Mouse (Mus musculus) hindbrain, embryonic 11.5 days (tissue): Measurements from ENCODE around the gene Dis3. TPM values are rescaled to one million over a fixed set of nuclear protein-coding genes. Genes with fewer than 3 reads are reported as not detected.
A peak's percentile ranks its signal among the peaks of the same experiment; 100 is the strongest.
"Not testable (repeated sequence)": the region's sequence is repeated elsewhere in the genome, so short reads cannot be mapped to it uniquely, and the experiment has no call there.

ENCODE experiments used
- ATAC-seq: fragments of 200-750 bp; cut with Nextera tagmentation; 2 replicates; pipeline ENCODE4 v1.8.0; 2017; ENCODE audit warnings: mild to moderate bottlenecking, moderate TSS enrichment, moderate library complexity; ENCODE audit not compliant: low FRiP score
- DNase-seq: peaks from one replicate; pipeline ENCODE4 v3.0.0-alpha.2; 2015; ENCODE audit warnings: low spot score
- H3K27ac ChIP-seq: fragments of 300-500 bp; sonication (generic); 2 replicates; pipeline ENCODE4 v1.5.1; 2014; ENCODE audit warnings: mild to moderate bottlenecking, low read depth, low read length
- H3K27me3 ChIP-seq: fragments of 300-500 bp; sonication (generic); 2 replicates; pipeline ENCODE4 v1.6.1; 2014; ENCODE audit warnings: mild to moderate bottlenecking, low read length, moderate library complexity, mixed read lengths; ENCODE audit not compliant: control insufficient read depth, insufficient read depth
- H3K36me3 ChIP-seq: fragments of 300-500 bp; sonication (generic); 2 replicates; pipeline ENCODE4 v1.6.1; 2014; ENCODE audit warnings: mild to moderate bottlenecking, low read length, moderate library complexity, mixed read lengths; ENCODE audit not compliant: control insufficient read depth, insufficient read depth
- H3K4me1 ChIP-seq: fragments of 300-500 bp; sonication (generic); replicated peaks from 2 replicates; pipeline ENCODE4 v1.6.1; 2014; ENCODE audit warnings: low read length, mixed read lengths; ENCODE audit not compliant: control insufficient read depth, insufficient read depth
- H3K4me2 ChIP-seq: fragments of 300-500 bp; sonication (generic); replicated peaks from 2 replicates; pipeline ENCODE4 v1.6.1; 2014; ENCODE audit warnings: mild to moderate bottlenecking, low read depth, low read length
- H3K4me3 ChIP-seq: fragments of 300-500 bp; sonication (generic); 2 replicates; pipeline ENCODE4 v1.5.1; 2014; ENCODE audit warnings: low read depth, low read length
- H3K9ac ChIP-seq: fragments of 300-500 bp; sonication (generic); 2 replicates; pipeline ENCODE4 v1.6.1; 2014; ENCODE audit warnings: low read depth, low read length
- H3K9me3 ChIP-seq: fragments of 300-500 bp; sonication (generic); 2 replicates; pipeline ENCODE4 v1.6.1; 2016; ENCODE audit warnings: low read length; ENCODE audit not compliant: control insufficient read depth
- WGBS: fragments of 180-500 bp; shearing (Covaris S2); extraction: QIAGEN DNeasy Blood & Tissue Kit; methylation state at CpG from one replicate; pipeline ENCODE4 v1.1.7; 2014; 5-methylcytosine and 5-hydroxymethylcytosine counted together
- polyA plus RNA-seq: library from polyadenylated mRNA; unstranded; fragments of >200 nt; fragmentation: Nextera tagmentation; extraction: Ambion mirVana; gene quantifications from 2 replicates; pipeline ENCODE4 v1.2.1, GENCODE M21; 2014

The Dis3 gene
- polyA plus RNA-seq, 1 experiment from 2014 or later, result 43.8 TPM

GRCm38 (mm10) chr14:99036039-99036438, 63.5 kb downstream of the Dis3 start:
- H3K4me2 ChIP-seq, result no peak overlapping the region
- no peaks in the 10 kb centered on the region for H3K27me3 ChIP-seq
- WGBS, result 88% methylated on average over 4 of the region's 4 CpGs
- no peak for ATAC-seq
- no peaks in the 10 kb centered on the region for H3K9me3 ChIP-seq
- H3K27ac ChIP-seq, result no peak overlapping the region
- no peak overlapping the region for H3K9ac ChIP-seq
- no peak overlapping the region for H3K4me3 ChIP-seq
- no peaks in the 10 kb centered on the region for H3K36me3 ChIP-seq
- no peak for DNase-seq
- no peaks in the 10 kb centered on the region for H3K4me1 ChIP-seq

GRCm38 (mm10) chr14:99034851-99035250, 64.7 kb downstream of the Dis3 start:
- not testable (repeated sequence) for DNase-seq, H3K9ac ChIP-seq, H3K4me3 ChIP-seq, H3K36me3 ChIP-seq, H3K4me1 ChIP-seq, ATAC-seq, H3K9me3 ChIP-seq, H3K27me3 ChIP-seq, H3K4me2 ChIP-seq, H3K27ac ChIP-seq
- 93% methylated on average over 8 of the region's 8 CpGs for WGBS

GRCm38 (mm10) chr14:99032596-99032995, 67.0 kb downstream of the Dis3 start:
- DNase-seq (no peak), ATAC-seq (no peak)
- Histone ChIP-seq H3K27ac (no peak overlapping the region), H3K9me3 (no peaks in the 10 kb centered on the region), H3K4me3 (no peak overlapping the region), H3K27me3 (no peaks in the 10 kb centered on the region), H3K36me3 (no peaks in the 10 kb centered on the region), H3K9ac (no peak overlapping the region), H3K4me2 (no peak overlapping the region), H3K4me1 (no peaks in the 10 kb centered on the region)
- WGBS, result 74% methylated on average over 5 of the region's 5 CpGs

GRCm38 (mm10) chr14:99031337-99031873, 68.2 kb downstream of the Dis3 start:
- 84% methylated on average over 5 of the region's 5 CpGs for WGBS
- Histone ChIP-seq H3K27me3 (no peaks in the 10 kb centered on the region), H3K36me3 (no peaks in the 10 kb centered on the region), H3K4me2 (no peak overlapping the region), H3K4me3 (no peak overlapping the region), H3K9ac (no peak overlapping the region), H3K9me3 (no peaks in the 10 kb centered on the region), H3K27ac (no peak overlapping the region), H3K4me1 (no peaks in the 10 kb centered on the region)
- DNase-seq (no peak), ATAC-seq (0 out of 2 replicates have a peak, but pooled peaks have one; percentile 23)

GRCm38 (mm10) chr14:99029987-99030386, 69.6 kb downstream of the Dis3 start:
- Histone ChIP-seq H3K4me3 (no peak overlapping the region), H3K4me1 (no peaks in the 10 kb centered on the region), H3K9me3 (no peaks in the 10 kb centered on the region), H3K27ac (no peak overlapping the region), H3K9ac (no peak overlapping the region), H3K27me3 (no peaks in the 10 kb centered on the region), H3K4me2 (no peak overlapping the region), H3K36me3 (no peaks in the 10 kb centered on the region)
- ATAC-seq (peak; percentile 31; the same call in 1 of the 2 replicates), DNase-seq (no peak)
- WGBS, result 79% methylated on average over 5 of the region's 5 CpGs

Other genes with a start within 250 kb of the Dis3 start
- gene Rpl36a-ps1, start 105.5 kb downstream of the Dis3 start, polyA plus RNA-seq, result 0.64 and 1.2 TPM in 2 replicates
- 121 and 129 TPM in 2 replicates for gene Mzt1, start 53.6 kb downstream of the Dis3 start, polyA plus RNA-seq
- gene Bora, start 53.5 kb downstream of the Dis3 start, polyA plus RNA-seq, result 58.8 and 71.3 TPM in 2 replicates
- gene Pibf1, start 346 bp downstream of the Dis3 start, polyA plus RNA-seq, result 23.6 and 26.3 TPM in 2 replicates
- gene Klf5, start 198.9 kb upstream of the Dis3 start, polyA plus RNA-seq, result 2.2 and 2.7 TPM in 2 replicates